Mouse (Mus musculus): Measurements from ENCODE around the gene Zbtb37.

Gene Zbtb37

GRCm38 (mm10) chr1:160968643-160969042 is 66.0 kb downstream of the Zbtb37 start:
- DNase-seq: no peak

- no peak for DNase-seq
Observed at GRCm38 (mm10) chr1:160967268-160967667, 67.4 kb downstream of the Zbtb37 start.

- DNase-seq: no peak
Observed at GRCm38 (mm10) chr1:160963199-160963598, 71.5 kb downstream of the Zbtb37 start.

Data from lung, postnatal 4 days (tissue).